Mouse (Mus musculus) heart, adult 2 months (tissue): ENCODE data around the gene Reg4.

ENCODE experiments used
- CTCF ChIP-seq: fragments of 200-600 bp; IDR thresholded peaks from 2 replicates; pipeline ENCODE4 v1.8.1; 2022; ENCODE audit warnings: antibody characterized with exemption, mild to moderate bottlenecking, moderate library complexity
- EP300 ChIP-seq: fragments of 200-500 bp; IDR thresholded peaks from 2 replicates; pipeline ENCODE4 v1.6.1; 2011; ENCODE audit warnings: low read depth, low read length, control low read depth; ENCODE audit not compliant: insufficient read depth
- POLR2A ChIP-seq: fragments of 200-500 bp; IDR thresholded peaks from 2 replicates; pipeline ENCODE4 v1.6.1; 2011; ENCODE audit warnings: mild to moderate bottlenecking, low read depth, low read length, control low read depth; ENCODE audit not compliant: insufficient read depth

DNA sequence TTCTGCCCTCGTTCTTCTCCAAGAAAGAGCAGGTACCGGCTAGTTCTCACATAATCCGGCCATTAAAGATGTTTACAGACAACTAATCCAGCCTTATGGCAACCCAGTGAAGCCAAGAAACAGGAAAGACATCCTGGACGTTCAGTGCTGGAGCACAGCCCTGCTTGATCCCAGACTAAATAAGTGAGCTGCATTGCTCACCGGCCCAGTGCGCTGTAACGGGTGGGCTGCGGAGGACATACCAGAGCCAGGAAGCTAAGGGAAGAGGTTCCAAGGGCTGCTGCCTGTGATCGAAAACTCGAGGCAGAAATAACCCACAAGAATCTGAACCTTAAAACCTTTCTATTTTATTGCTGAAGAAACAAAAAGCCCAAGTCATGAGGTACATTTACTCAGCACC is 11.1 kb upstream of the Reg4 start:
- TF ChIP-seq CTCF, result no peak
- TF ChIP-seq POLR2A, result no peak
- TF ChIP-seq EP300, result no peak
